Mouse (Mus musculus): Measurements from ENCODE around the gene Olfr205. TPM values are rescaled to one million over a fixed set of nuclear protein-coding genes. Genes with fewer than 3 reads are reported as not detected.

Gene Olfr205
- not detected in 2 replicates for polyA plus RNA-seq (2012; rRNA removed)

DNA sequence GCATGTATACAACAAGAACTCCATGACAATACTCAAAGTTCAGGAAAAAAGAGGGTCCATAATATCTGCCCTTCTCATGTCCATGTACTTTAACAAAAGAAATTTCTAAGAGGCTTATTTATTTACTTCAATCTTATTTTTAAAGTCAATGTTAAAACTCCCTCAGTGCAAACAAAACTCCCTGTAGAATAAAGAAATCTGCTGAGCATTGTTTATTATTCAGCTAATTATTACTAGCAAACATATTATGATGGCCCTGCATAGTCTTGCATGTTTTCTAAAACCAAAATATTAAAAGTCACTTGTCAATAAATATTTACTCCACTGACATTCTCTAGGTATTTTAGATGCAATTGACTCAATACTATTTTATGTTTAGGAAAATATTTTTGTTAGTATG lies at the start of gene Olfr205:
Olfr205 (minus strand) TSS at position 101 of the 400 bp plus-strand sequence.

DNA sequence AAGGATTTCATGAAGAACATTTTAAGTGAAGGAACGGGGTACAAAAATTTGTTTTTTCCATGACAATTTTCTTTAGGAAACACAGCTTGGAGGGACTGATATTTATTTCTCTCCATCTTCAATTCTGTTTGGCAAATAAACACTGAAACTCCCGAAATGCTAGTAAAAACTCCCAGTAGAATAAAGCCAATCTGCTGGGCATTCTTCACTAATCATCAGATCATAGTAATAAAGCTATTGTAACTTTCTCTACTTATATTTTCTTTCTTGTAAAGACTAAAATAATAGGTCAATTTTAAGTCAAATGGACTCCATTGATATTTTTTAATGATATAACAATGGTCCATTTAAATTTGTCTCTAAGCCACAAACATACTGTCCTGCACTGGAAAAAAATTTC lies 33.0 kb upstream of the Olfr205 start, which contains the start of gene Olfr209:
Olfr209 (minus strand) TSS at position 101 of the 400 bp plus-strand sequence.

GRCm38 (mm10) chr16:59349146-59349545 lies 18.2 kb upstream of the Olfr205 start, which contains the start of gene Olfr206:
Olfr206 (minus strand) TSS chr16:59349246.

DNA sequence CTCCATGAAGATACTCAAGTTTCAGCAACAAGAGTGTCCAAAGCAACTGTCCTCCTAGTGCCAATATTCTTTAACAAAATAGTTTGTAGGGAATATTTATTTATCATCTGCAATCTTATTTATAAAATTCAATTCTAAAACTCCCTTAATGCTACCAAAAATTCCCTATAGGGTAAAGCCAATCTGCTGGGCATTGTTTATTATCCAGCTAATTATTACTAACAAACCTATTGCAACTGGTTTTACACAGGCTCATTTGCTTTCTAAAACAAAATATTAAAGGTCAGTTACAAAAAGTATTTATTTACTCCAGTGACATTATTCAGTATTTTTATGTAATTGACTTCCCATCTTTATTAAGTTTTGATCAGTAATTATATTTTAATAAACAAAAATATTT lies 12.8 kb downstream of the Olfr205 start, which contains the start of gene Olfr204:
Olfr204 (minus strand) TSS at position 101 of the 400 bp plus-strand sequence.

DNA sequence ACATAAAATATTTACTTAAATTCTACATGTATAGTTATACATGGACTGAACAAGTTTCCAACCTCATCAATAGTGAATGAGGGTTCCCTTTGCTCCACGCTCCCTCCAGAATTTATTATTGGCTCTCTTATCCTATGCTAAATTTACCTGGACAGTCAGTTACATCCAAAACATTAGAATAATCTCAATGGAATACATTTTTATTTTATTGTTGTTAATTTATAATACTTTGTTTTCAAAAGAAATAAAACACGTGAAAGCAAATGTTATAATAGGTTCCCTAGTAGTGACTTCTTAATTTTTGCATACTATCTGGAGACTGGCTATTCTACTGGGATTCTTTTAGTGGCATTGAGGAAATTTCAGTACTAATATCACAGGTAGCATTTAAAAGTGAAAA lies 32.4 kb downstream of the Olfr205 start, which contains the start of gene Olfr203:
Olfr203 (plus strand) TSS at position 301 of the 400 bp plus-strand sequence.

DNA sequence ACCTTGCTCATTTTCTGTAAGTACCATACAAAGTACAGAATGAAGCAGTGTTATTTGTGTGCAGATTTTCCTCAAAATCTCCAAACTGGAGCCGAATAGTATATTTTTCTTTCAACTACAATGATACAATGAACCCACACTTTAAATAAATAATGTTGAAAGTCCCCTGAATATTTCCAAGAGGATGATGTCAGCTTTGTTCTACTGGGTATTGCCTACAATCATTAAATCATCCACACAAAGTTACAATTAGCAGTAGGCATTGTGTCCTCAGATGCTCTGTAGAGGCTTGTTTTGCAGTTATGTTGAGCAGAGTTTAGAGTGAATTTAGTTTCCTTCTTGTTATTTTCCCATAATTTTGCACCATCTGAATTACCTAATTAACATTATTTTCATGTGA lies 44.2 kb downstream of the Olfr205 start, which contains the start of gene Olfr202:
Olfr202 (minus strand) TSS at position 101 of the 400 bp plus-strand sequence.

Other genes starting within 250 kb of the Olfr205 start
- not detected in 2 replicates for gene Olfr191, start 241.3 kb downstream of the Olfr205 start, polyA plus RNA-seq (2012; rRNA removed)
- gene Olfr193, start 219.3 kb downstream of the Olfr205 start, polyA plus RNA-seq (2012; rRNA removed) = not detected in 2 replicates
- not detected in 2 replicates for gene Olfr194, start 210.1 kb downstream of the Olfr205 start, polyA plus RNA-seq (2012; rRNA removed)
- not detected in 2 replicates for gene Olfr195, start 184.1 kb downstream of the Olfr205 start, polyA plus RNA-seq (2012; rRNA removed)
- gene Olfr196, start 160.7 kb downstream of the Olfr205 start, polyA plus RNA-seq (2012; rRNA removed) = not detected in 2 replicates
- not detected in 2 replicates for gene Olfr198, start 127.6 kb downstream of the Olfr205 start, polyA plus RNA-seq (2012; rRNA removed)
- not detected in 2 replicates for gene Olfr199, start 111.4 kb downstream of the Olfr205 start, polyA plus RNA-seq (2012; rRNA removed)
- gene Olfr201, start 58.5 kb downstream of the Olfr205 start, polyA plus RNA-seq (2012; rRNA removed) = not detected in 2 replicates
- not detected in 2 replicates for gene Olfr202, start 44.3 kb downstream of the Olfr205 start, polyA plus RNA-seq (2012; rRNA removed)
- gene Olfr203, start 32.3 kb downstream of the Olfr205 start, polyA plus RNA-seq (2012; rRNA removed) = not detected in 2 replicates
- not detected in 2 replicates for gene Olfr204, start 12.9 kb downstream of the Olfr205 start, polyA plus RNA-seq (2012; rRNA removed)
- not detected in 2 replicates for gene Olfr206, start 18.1 kb upstream of the Olfr205 start, polyA plus RNA-seq (2012; rRNA removed)
- gene Olfr209, start 32.9 kb upstream of the Olfr205 start, polyA plus RNA-seq (2012; rRNA removed) = not detected in 2 replicates
- gene Gabrr3, start 76.2 kb upstream of the Olfr205 start, polyA plus RNA-seq (2012; rRNA removed) = 0.06 TPM in 1 of 2 replicates, not detected in the other
- 4.3 and 4.5 TPM in 2 replicates for gene Riox2, start 140.6 kb upstream of the Olfr205 start, polyA plus RNA-seq (2012; rRNA removed)